ENCODE assay signal across 10 mouse cellular contexts in genomic region chr3:151565664-151566621, GRCm38 (mm10).
DNase-seq lines count a peak whose midpoint lies in the region; ATAC-seq lines count a peak whose summit lies in the region.
"Had no signal": no experiment of that assay in that cellular context is flagged by ENCODE, and none has a peak within 500 bp of the region (broad histone marks: within the 10 kb centered on the region; RNA-seq: fewer than 3 reads in every experiment).

No protein-coding gene starts in this region.

- H3K36me3 ChIP-seq in forebrain, embryonic 14.5 days (ENCODE audit: control insufficient read depth, insufficient read depth, low read length), result no peaks in the 10 kb centered on the region
- H3K36me3 ChIP-seq in forebrain, embryonic 12.5 days (replicated peaks), result no peaks in the 10 kb centered on the region
- no peaks in the 10 kb centered on the region for H3K36me3 ChIP-seq in kidney, embryonic 15.5 days
- H3K36me3 ChIP-seq: heart, embryonic 12.5 days had no signal

- no peak overlapping the region for H3K9ac ChIP-seq in forebrain, embryonic 14.5 days (ENCODE audit: low read length)
- H3K9ac ChIP-seq in forebrain, embryonic 12.5 days, result no peak overlapping the region
- H3K9ac ChIP-seq in kidney, embryonic 15.5 days, result no peak overlapping the region
- H3K9ac ChIP-seq: heart, embryonic 12.5 days had no signal

- no peak overlapping the region for H3K4me2 ChIP-seq in forebrain, embryonic 14.5 days (ENCODE audit: low read length)
- no peak overlapping the region for H3K4me2 ChIP-seq in forebrain, embryonic 12.5 days
- H3K4me2 ChIP-seq in kidney, embryonic 15.5 days, result no peak overlapping the region
- H3K4me2 ChIP-seq: heart, embryonic 12.5 days had no signal

- no peak overlapping the region for H3K4me3 ChIP-seq in forebrain, embryonic 14.5 days (ENCODE audit: low read depth, low read length)
- H3K4me3 ChIP-seq in forebrain, embryonic 12.5 days (replicated peaks), result no peak overlapping the region
- no peak overlapping the region for H3K4me3 ChIP-seq in kidney, embryonic 15.5 days (replicated peaks)
- H3K4me3 ChIP-seq: heart, embryonic 12.5 days had no signal

- no peak overlapping the region; the same call in 1 of the 2 replicates for H3K27ac ChIP-seq in forebrain, embryonic 14.5 days (ENCODE audit: low read depth, low read length)
- no peak overlapping the region for H3K27ac ChIP-seq in forebrain, embryonic 12.5 days
- 0 out of 2 replicates have a peak overlapping the region, but pooled peaks have one; percentile 13 for H3K27ac ChIP-seq in kidney, embryonic 15.5 days

- 59% methylated on average over 16 of the region's 16 CpGs for WGBS in forebrain, embryonic 14.5 days
- WGBS in forebrain, embryonic 12.5 days, result 72% methylated on average over 16 of the region's 16 CpGs
- WGBS in kidney, embryonic 15.5 days, result 60% methylated on average over 16 of the region's 16 CpGs

- no peaks in the 10 kb centered on the region for H3K4me1 ChIP-seq in forebrain, embryonic 14.5 days (ENCODE audit: control insufficient read depth, insufficient read depth, low read length)
- H3K4me1 ChIP-seq in forebrain, embryonic 12.5 days, result no peaks in the 10 kb centered on the region
- no peaks in the 10 kb centered on the region for H3K4me1 ChIP-seq in kidney, embryonic 15.5 days
- H3K4me1 ChIP-seq: heart, embryonic 12.5 days had no signal

- H3K9me3 ChIP-seq in forebrain, embryonic 14.5 days (replicated peaks; ENCODE audit: control insufficient read depth, low read length), result no peaks in the 10 kb centered on the region
- no peaks in the 10 kb centered on the region for H3K9me3 ChIP-seq in forebrain, embryonic 12.5 days
- no peaks in the 10 kb centered on the region for H3K9me3 ChIP-seq in kidney, embryonic 15.5 days (replicated peaks)
- H3K9me3 ChIP-seq: heart, embryonic 12.5 days had no signal

- no peaks in the 10 kb centered on the region for H3K27me3 ChIP-seq in forebrain, embryonic 14.5 days (replicated peaks; ENCODE audit: control insufficient read depth, insufficient read depth, low read length)
- H3K27me3 ChIP-seq in forebrain, embryonic 12.5 days, result no peaks in the 10 kb centered on the region
- H3K27me3 ChIP-seq in kidney, embryonic 15.5 days, result no peaks in the 10 kb centered on the region
- H3K27me3 ChIP-seq: heart, embryonic 12.5 days had no signal

- DNase-seq in forebrain, embryonic 14.5 days (ENCODE audit: low spot score), result peak; percentile 69
- DNase-seq in kidney, adult 11 months, result no peak
- peak; percentile 10 for DNase-seq in right cerebral cortex, postnatal 4 days
- DNase-seq in right cerebral cortex, postnatal 36 days (ENCODE audit: low spot score in 2 of 2), result no peak
- DNase-seq in kidney, postnatal 4 days, result peak; percentile 28 to 29
- DNase-seq in urinary bladder, adult 18-20 months (ENCODE audit: low spot score in 2 of 2), result no peak
- DNase-seq: lung, adult 18-20 months had no signal

- peak; percentile 67 for ATAC-seq in forebrain, embryonic 14.5 days
- no peak for ATAC-seq in forebrain, embryonic 12.5 days (ENCODE audit: low FRiP score)
- no peak for ATAC-seq in kidney, embryonic 15.5 days (replicated peaks; ENCODE audit: low FRiP score)

Comparison
In these comparisons a context has a peak if more than half of its experiments do, and no peak if none do; other contexts are left out.
1. DNase-seq: peak in forebrain, embryonic 14.5 days (single experiment), right cerebral cortex, postnatal 4 days (single experiment) and kidney, postnatal 4 days (2 of 2); none in kidney, adult 11 months (single experiment), right cerebral cortex, postnatal 36 days (0 of 2) and urinary bladder, adult 18-20 months (0 of 2).